Mouse (Mus musculus): ENCODE measurements around the gene Cckar. TPM values are rescaled to one million over a fixed set of nuclear protein-coding genes. Genes with fewer than 3 reads are reported as not detected.

Gene Cckar
- polyA plus RNA-seq, 1 experiment from 2014 or later: 0.59 TPM

GRCm38 (mm10) chr5:53702686-53703085, 4.8 kb downstream of the Cckar start:
- no peak overlapping the region for H3K4me3 ChIP-seq (ENCODE audit: low read depth, low read length)
- H3K27ac ChIP-seq (replicated peaks; ENCODE audit: low read depth, low read length): no peak overlapping the region
- no peaks in the 10 kb centered on the region for H3K4me1 ChIP-seq (ENCODE audit: control insufficient read depth, insufficient read depth, low read length)
- no peak for DNase-seq (ENCODE audit: low spot score)
- no peaks in the 10 kb centered on the region for H3K27me3 ChIP-seq (ENCODE audit: control insufficient read depth, insufficient read depth, low read length)
- H3K9me3 ChIP-seq (replicated peaks; ENCODE audit: control insufficient read depth, low read length): no peaks in the 10 kb centered on the region
- H3K4me2 ChIP-seq (ENCODE audit: low read depth, low read length): no peak overlapping the region
- ATAC-seq (replicated peaks; ENCODE audit: insufficient number of reproducible peaks, low FRiP score, low TSS enrichment, low read depth): no peak
- no peak overlapping the region for H3K9ac ChIP-seq (replicated peaks; ENCODE audit: low read length)
- 89% methylated on average over 14 of the region's 14 CpGs for WGBS
- H3K36me3 ChIP-seq (replicated peaks; ENCODE audit: control insufficient read depth, insufficient read depth, low read depth, low read length): no peaks in the 10 kb centered on the region

DNA sequence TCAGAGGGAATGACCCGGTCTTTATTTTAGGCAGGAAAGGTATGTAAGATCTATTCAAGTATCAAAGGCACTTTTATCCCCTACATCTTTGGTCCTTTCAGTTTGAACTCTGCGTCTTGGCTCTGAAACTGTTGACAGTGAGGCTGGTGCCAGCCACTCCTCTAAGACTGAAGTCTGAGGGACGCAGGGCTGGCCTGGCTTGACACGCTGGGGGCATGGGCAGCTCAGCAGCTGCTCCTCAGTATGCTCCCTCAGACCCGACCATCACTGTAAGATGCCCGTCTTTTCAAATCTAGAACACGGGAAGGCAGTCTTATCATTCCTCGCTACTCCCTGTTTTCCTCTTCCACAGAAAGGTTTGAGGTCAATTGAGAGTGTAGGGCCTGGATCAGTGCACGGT, 9.7 kb downstream of the Cckar start:
- H3K4me1 ChIP-seq (ENCODE audit: control insufficient read depth, insufficient read depth, low read length): no peaks in the 10 kb centered on the region
- no peak overlapping the region for H3K4me3 ChIP-seq (ENCODE audit: low read depth, low read length)
- H3K9me3 ChIP-seq (replicated peaks; ENCODE audit: control insufficient read depth, low read length): no peaks in the 10 kb centered on the region
- ATAC-seq (replicated peaks; ENCODE audit: insufficient number of reproducible peaks, low FRiP score, low TSS enrichment, low read depth): no peak
- H3K4me2 ChIP-seq (ENCODE audit: low read depth, low read length): no peak overlapping the region
- H3K27me3 ChIP-seq (ENCODE audit: control insufficient read depth, insufficient read depth, low read length): no peaks in the 10 kb centered on the region
- H3K9ac ChIP-seq (replicated peaks; ENCODE audit: low read length): no peak overlapping the region
- no peak overlapping the region for H3K27ac ChIP-seq (replicated peaks; ENCODE audit: low read depth, low read length)
- H3K36me3 ChIP-seq (replicated peaks; ENCODE audit: control insufficient read depth, insufficient read depth, low read depth, low read length): no peaks in the 10 kb centered on the region
- 77% methylated on average over 9 of the region's 9 CpGs for WGBS
- DNase-seq (ENCODE audit: low spot score): no peak

DNA sequence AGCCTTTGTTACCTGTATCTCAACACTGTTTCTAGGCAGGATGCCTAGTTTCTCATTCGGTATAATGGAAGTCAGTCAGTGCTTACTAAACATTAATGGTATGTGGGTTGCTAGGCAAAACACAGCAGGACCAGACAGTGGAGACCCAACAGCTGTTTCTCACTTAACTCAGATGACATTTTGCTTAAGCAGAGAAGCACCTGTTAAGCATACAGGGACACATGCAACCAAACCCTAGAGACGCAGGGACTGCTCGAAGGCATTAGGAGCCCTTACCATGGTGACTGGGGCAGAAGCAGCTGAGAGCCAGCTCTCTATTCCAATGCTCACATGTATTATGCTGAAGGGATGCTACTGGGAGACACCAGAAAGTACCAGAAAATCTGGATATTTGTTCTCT, 10.8 kb downstream of the Cckar start:
- H3K36me3 ChIP-seq (replicated peaks; ENCODE audit: control insufficient read depth, insufficient read depth, low read depth, low read length): no peaks in the 10 kb centered on the region
- H3K9me3 ChIP-seq (replicated peaks; ENCODE audit: control insufficient read depth, low read length): no peaks in the 10 kb centered on the region
- DNase-seq (ENCODE audit: low spot score) (no peak), ATAC-seq (replicated peaks; ENCODE audit: insufficient number of reproducible peaks, low FRiP score, low TSS enrichment, low read depth) (no peak)
- H3K27ac ChIP-seq (replicated peaks; ENCODE audit: low read depth, low read length): no peak overlapping the region
- H3K9ac ChIP-seq (replicated peaks; ENCODE audit: low read length): no peak overlapping the region
- H3K4me3 ChIP-seq (ENCODE audit: low read depth, low read length): no peak overlapping the region
- no peaks in the 10 kb centered on the region for H3K4me1 ChIP-seq (ENCODE audit: control insufficient read depth, insufficient read depth, low read length)
- 78% methylated on average over 3 of the region's 3 CpGs for WGBS
- no peak overlapping the region for H3K4me2 ChIP-seq (ENCODE audit: low read depth, low read length)
- H3K27me3 ChIP-seq (ENCODE audit: control insufficient read depth, insufficient read depth, low read length): no peaks in the 10 kb centered on the region

- H3K36me3 ChIP-seq (replicated peaks; ENCODE audit: control insufficient read depth, insufficient read depth, low read depth, low read length): no peaks in the 10 kb centered on the region
- no peak overlapping the region for H3K27ac ChIP-seq (replicated peaks; ENCODE audit: low read depth, low read length)
- H3K4me3 ChIP-seq (ENCODE audit: low read depth, low read length): no peak overlapping the region
- H3K27me3 ChIP-seq (ENCODE audit: control insufficient read depth, insufficient read depth, low read length): no peaks in the 10 kb centered on the region
- WGBS: 96% methylated on average over 1 of the region's 1 CpGs
- no peaks in the 10 kb centered on the region for H3K9me3 ChIP-seq (replicated peaks; ENCODE audit: control insufficient read depth, low read length)
- no peak overlapping the region for H3K4me2 ChIP-seq (ENCODE audit: low read depth, low read length)
- H3K4me1 ChIP-seq (ENCODE audit: control insufficient read depth, insufficient read depth, low read length): no peaks in the 10 kb centered on the region
- DNase-seq (ENCODE audit: low spot score): no peak
- ATAC-seq (replicated peaks; ENCODE audit: insufficient number of reproducible peaks, low FRiP score, low TSS enrichment, low read depth): no peak
- no peak overlapping the region for H3K9ac ChIP-seq (replicated peaks; ENCODE audit: low read length)
These were observed 14.8 kb downstream of the Cckar start for GRCm38 (mm10) chr5:53692662-53693061.

- H3K27ac ChIP-seq (replicated peaks; ENCODE audit: low read depth, low read length): no peak overlapping the region
- H3K4me2 ChIP-seq (ENCODE audit: low read depth, low read length): no peak overlapping the region
- no peaks in the 10 kb centered on the region for H3K9me3 ChIP-seq (replicated peaks; ENCODE audit: control insufficient read depth, low read length)
- no peak for ATAC-seq (replicated peaks; ENCODE audit: insufficient number of reproducible peaks, low FRiP score, low TSS enrichment, low read depth)
- no peaks in the 10 kb centered on the region for H3K27me3 ChIP-seq (ENCODE audit: control insufficient read depth, insufficient read depth, low read length)
- 82% methylated on average over 8 of the region's 8 CpGs for WGBS
- no peaks in the 10 kb centered on the region for H3K36me3 ChIP-seq (replicated peaks; ENCODE audit: control insufficient read depth, insufficient read depth, low read depth, low read length)
- no peak for DNase-seq (ENCODE audit: low spot score)
- H3K4me1 ChIP-seq (ENCODE audit: control insufficient read depth, insufficient read depth, low read length): no peaks in the 10 kb centered on the region
- H3K9ac ChIP-seq (replicated peaks; ENCODE audit: low read length): no peak overlapping the region
- H3K4me3 ChIP-seq (ENCODE audit: low read depth, low read length): no peak overlapping the region
These were observed 15.4 kb downstream of the Cckar start for GRCm38 (mm10) chr5:53692100-53692499.

DNA sequence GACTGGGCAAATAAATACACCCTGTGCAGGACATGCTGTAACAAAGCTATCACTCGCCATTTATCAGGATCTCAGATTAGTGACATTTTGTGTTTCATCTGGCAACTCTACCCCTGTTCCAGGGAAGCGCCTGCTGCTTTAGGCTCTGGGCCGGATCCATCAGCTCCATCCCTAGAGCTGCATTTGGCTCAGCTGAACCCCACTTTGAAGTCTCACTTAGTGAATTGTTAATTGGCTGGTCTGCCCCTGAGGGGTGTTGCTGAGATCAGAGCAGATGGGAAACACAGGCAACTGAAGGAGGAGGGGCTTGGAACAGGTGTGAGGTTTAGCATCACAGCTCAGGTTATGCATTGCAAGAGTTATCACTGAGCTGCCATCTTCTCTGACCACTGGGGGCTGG, 15.9 kb downstream of the Cckar start:
- no peaks in the 10 kb centered on the region for H3K36me3 ChIP-seq (replicated peaks; ENCODE audit: control insufficient read depth, insufficient read depth, low read depth, low read length)
- no peaks in the 10 kb centered on the region for H3K4me1 ChIP-seq (ENCODE audit: control insufficient read depth, insufficient read depth, low read length)
- ATAC-seq (replicated peaks; ENCODE audit: insufficient number of reproducible peaks, low FRiP score, low TSS enrichment, low read depth): no peak
- H3K4me3 ChIP-seq (ENCODE audit: low read depth, low read length): no peak overlapping the region
- H3K27ac ChIP-seq (replicated peaks; ENCODE audit: low read depth, low read length): no peak overlapping the region
- H3K9me3 ChIP-seq (replicated peaks; ENCODE audit: control insufficient read depth, low read length): no peaks in the 10 kb centered on the region
- no peaks in the 10 kb centered on the region for H3K27me3 ChIP-seq (ENCODE audit: control insufficient read depth, insufficient read depth, low read length)
- no peak overlapping the region for H3K4me2 ChIP-seq (ENCODE audit: low read depth, low read length)
- H3K9ac ChIP-seq (replicated peaks; ENCODE audit: low read length): no peak overlapping the region
- no peak for DNase-seq (ENCODE audit: low spot score)
- WGBS: 78% methylated on average over 3 of the region's 3 CpGs

GRCm38 (mm10) chr5:53688326-53688725, 19.2 kb downstream of the Cckar start:
- H3K9ac ChIP-seq (replicated peaks; ENCODE audit: low read length): no peak overlapping the region
- no peak overlapping the region for H3K27ac ChIP-seq (replicated peaks; ENCODE audit: low read depth, low read length)
- no peak for ATAC-seq (replicated peaks; ENCODE audit: insufficient number of reproducible peaks, low FRiP score, low TSS enrichment, low read depth)
- no peaks in the 10 kb centered on the region for H3K4me1 ChIP-seq (ENCODE audit: control insufficient read depth, insufficient read depth, low read length)
- H3K4me3 ChIP-seq (ENCODE audit: low read depth, low read length): no peak overlapping the region
- no peaks in the 10 kb centered on the region for H3K9me3 ChIP-seq (replicated peaks; ENCODE audit: control insufficient read depth, low read length)
- H3K36me3 ChIP-seq (replicated peaks; ENCODE audit: control insufficient read depth, insufficient read depth, low read depth, low read length): no peaks in the 10 kb centered on the region
- 82% methylated on average over 7 of the region's 7 CpGs for WGBS
- no peaks in the 10 kb centered on the region for H3K27me3 ChIP-seq (ENCODE audit: control insufficient read depth, insufficient read depth, low read length)
- DNase-seq (ENCODE audit: low spot score): no peak
- H3K4me2 ChIP-seq (ENCODE audit: low read depth, low read length): no peak overlapping the region

GRCm38 (mm10) chr5:53686379-53686778, 21.1 kb downstream of the Cckar start:
- H3K27ac ChIP-seq (replicated peaks; ENCODE audit: low read depth, low read length): no peak overlapping the region
- no peaks in the 10 kb centered on the region for H3K27me3 ChIP-seq (ENCODE audit: control insufficient read depth, insufficient read depth, low read length)
- H3K9me3 ChIP-seq (replicated peaks; ENCODE audit: control insufficient read depth, low read length): no peaks in the 10 kb centered on the region
- H3K36me3 ChIP-seq (replicated peaks; ENCODE audit: control insufficient read depth, insufficient read depth, low read depth, low read length): no peaks in the 10 kb centered on the region
- H3K4me2 ChIP-seq (ENCODE audit: low read depth, low read length): no peak overlapping the region
- DNase-seq (ENCODE audit: low spot score) (no peak), ATAC-seq (replicated peaks; ENCODE audit: insufficient number of reproducible peaks, low FRiP score, low TSS enrichment, low read depth) (no peak)
- no peak overlapping the region for H3K9ac ChIP-seq (replicated peaks; ENCODE audit: low read length)
- no peaks in the 10 kb centered on the region for H3K4me1 ChIP-seq (ENCODE audit: control insufficient read depth, insufficient read depth, low read length)
- 87% methylated on average over 2 of the region's 2 CpGs for WGBS
- H3K4me3 ChIP-seq (ENCODE audit: low read depth, low read length): no peak overlapping the region

Data from embryonic facial prominence, embryonic 11.5 days (tissue).